Mouse (Mus musculus): ENCODE measurements around the gene Fam199x. TPM values are rescaled to one million over a fixed set of nuclear protein-coding genes. Genes with fewer than 3 reads are reported as not detected.

Gene Fam199x
- polyA plus RNA-seq, 1 experiment: 0.97 TPM

DNA sequence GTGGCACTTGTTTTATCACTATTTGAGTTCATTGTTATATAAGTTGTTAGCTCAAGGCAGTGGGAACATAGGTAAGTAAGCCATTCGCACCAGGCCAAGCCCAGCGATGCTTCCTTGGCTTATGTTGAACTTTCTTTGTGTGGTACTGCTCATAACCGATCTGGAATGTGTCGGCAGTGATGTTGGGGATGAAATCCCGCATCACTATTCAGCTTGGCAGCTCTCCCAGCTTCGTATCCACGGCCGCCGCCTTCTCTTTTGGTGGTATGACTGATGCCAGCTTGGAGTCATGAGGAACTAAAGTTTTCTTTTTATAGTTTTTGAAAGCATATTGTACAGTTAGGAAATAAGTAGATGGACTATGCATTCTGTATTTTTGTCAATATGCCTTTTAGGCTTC is 13.8 kb downstream of the Fam199x start:
- no peaks in the 10 kb centered on the region for H3K79me3 ChIP-seq (ENCODE audit: low read depth)
- TF ChIP-seq CEBPB (IDR thresholded peaks at IDR 0.05; ENCODE audit: low read depth) (no peak), MAX (IDR thresholded peaks at IDR 0.05) (no peak), CTCF (IDR thresholded peaks at IDR 0.05; ENCODE audit: control insufficient read depth, insufficient read depth, insufficient read length) (no peak), USF1 (IDR thresholded peaks at IDR 0.05; ENCODE audit: low read depth) (no peak), MYOG (IDR thresholded peaks at IDR 0.05; ENCODE audit: control insufficient read depth, extremely low read depth, insufficient read length) (no peak), MYOD1 (IDR thresholded peaks at IDR 0.05; ENCODE audit: control insufficient read depth, insufficient read length, low read depth) (no peak), FOSL1 (IDR thresholded peaks at IDR 0.05; ENCODE audit: insufficient read depth, low read length, poor library complexity, severe bottlenecking) (no peak)
- no peak overlapping the region for H3ac ChIP-seq (ENCODE audit: control insufficient read depth, insufficient read length, low read depth)
- no peaks in the 10 kb centered on the region for H3K27me3 ChIP-seq (ENCODE audit: control insufficient read depth, insufficient read depth, insufficient read length)
- no peaks in the 10 kb centered on the region for H3K36me3 ChIP-seq (ENCODE audit: control insufficient read depth, insufficient read depth)
- no peaks in the 10 kb centered on the region for H3K79me2 ChIP-seq (ENCODE audit: control insufficient read depth, insufficient read depth)
- H3K4me3 ChIP-seq (ENCODE audit: insufficient read depth, poor library complexity, severe bottlenecking): no peak overlapping the region

DNA sequence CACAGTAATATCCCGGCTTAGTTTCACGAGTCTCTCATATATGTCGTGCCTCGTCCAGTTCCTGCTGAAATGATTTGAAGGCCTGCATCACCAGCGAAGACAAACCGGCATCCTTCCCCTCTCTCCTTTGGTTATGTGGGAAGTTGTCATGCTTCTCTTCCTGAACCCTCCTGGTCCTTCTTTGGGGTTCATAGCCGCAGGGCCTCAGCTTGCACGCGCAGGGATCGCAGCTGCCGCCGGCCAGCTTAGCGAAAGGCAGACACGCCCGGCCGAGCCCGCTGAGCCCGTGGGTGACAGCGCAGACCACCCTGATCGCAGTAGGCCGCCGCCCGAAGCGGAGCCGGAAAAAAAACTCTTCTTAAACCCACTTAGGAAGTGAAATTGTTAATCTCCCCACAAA is 55.1 kb downstream of the Fam199x start:
- H3K79me2 ChIP-seq (ENCODE audit: control insufficient read depth, insufficient read depth): no peaks in the 10 kb centered on the region
- TF ChIP-seq USF1 (IDR thresholded peaks at IDR 0.05; ENCODE audit: low read depth): no peak
- TF ChIP-seq MYOD1 (IDR thresholded peaks at IDR 0.05; ENCODE audit: control insufficient read depth, insufficient read length, low read depth): no peak
- no peak for TF ChIP-seq CTCF (IDR thresholded peaks at IDR 0.05; ENCODE audit: control insufficient read depth, insufficient read depth, insufficient read length)
- no peak for TF ChIP-seq CEBPB (IDR thresholded peaks at IDR 0.05; ENCODE audit: low read depth)
- no peak for TF ChIP-seq FOSL1 (IDR thresholded peaks at IDR 0.05; ENCODE audit: insufficient read depth, low read length, poor library complexity, severe bottlenecking)
- TF ChIP-seq MYOG (IDR thresholded peaks at IDR 0.05; ENCODE audit: control insufficient read depth, extremely low read depth, insufficient read length): no peak
- no peaks in the 10 kb centered on the region for H3K36me3 ChIP-seq (ENCODE audit: control insufficient read depth, insufficient read depth)
- H3ac ChIP-seq (ENCODE audit: control insufficient read depth, insufficient read length, low read depth): no peak overlapping the region
- H3K79me3 ChIP-seq (ENCODE audit: low read depth): no peaks in the 10 kb centered on the region
- no peak overlapping the region for H3K4me3 ChIP-seq (ENCODE audit: insufficient read depth, poor library complexity, severe bottlenecking)
- H3K27me3 ChIP-seq (ENCODE audit: control insufficient read depth, insufficient read depth, insufficient read length): peaks cover 8% of the 10 kb centered on the region

DNA sequence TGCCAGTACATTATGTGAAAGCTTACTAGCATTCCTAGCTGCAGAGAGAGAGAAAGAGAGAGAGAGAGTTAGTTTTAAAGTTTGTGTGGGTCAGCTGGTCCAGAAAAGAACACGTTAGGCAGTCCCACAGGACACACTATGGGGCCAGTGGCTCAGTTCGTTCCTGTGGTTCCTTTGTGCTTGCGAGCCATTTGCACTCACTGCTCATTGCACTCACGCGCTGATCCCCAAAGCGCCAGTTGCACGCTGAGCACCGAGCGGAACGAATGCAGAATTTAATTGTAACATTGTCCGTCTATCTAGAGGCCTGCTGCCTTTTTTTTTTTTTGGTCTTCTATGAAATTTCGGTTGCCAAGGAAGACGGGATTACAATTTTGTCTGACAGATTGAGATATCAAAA is 57.1 kb downstream of the Fam199x start:
- TF ChIP-seq CEBPB (IDR thresholded peaks at IDR 0.05; ENCODE audit: low read depth) (no peak), MAX (IDR thresholded peaks at IDR 0.05) (no peak), USF1 (IDR thresholded peaks at IDR 0.05; ENCODE audit: low read depth) (no peak), MYOG (IDR thresholded peaks at IDR 0.05; ENCODE audit: control insufficient read depth, extremely low read depth, insufficient read length) (no peak), CTCF (IDR thresholded peaks at IDR 0.05; ENCODE audit: control insufficient read depth, insufficient read depth, insufficient read length) (no peak), FOSL1 (IDR thresholded peaks at IDR 0.05; ENCODE audit: insufficient read depth, low read length, poor library complexity, severe bottlenecking) (no peak)
- Histone ChIP-seq H3K27me3 (ENCODE audit: control insufficient read depth, insufficient read depth, insufficient read length) (peaks cover 8% of the 10 kb centered on the region), H3K36me3 (ENCODE audit: control insufficient read depth, insufficient read depth) (no peaks in the 10 kb centered on the region), H3K79me2 (ENCODE audit: control insufficient read depth, insufficient read depth) (no peaks in the 10 kb centered on the region), H3K4me3 (ENCODE audit: insufficient read depth, poor library complexity, severe bottlenecking) (no peak overlapping the region), H3K79me3 (ENCODE audit: low read depth) (no peaks in the 10 kb centered on the region), H3ac (ENCODE audit: control insufficient read depth, insufficient read length, low read depth) (no peak overlapping the region)

DNA sequence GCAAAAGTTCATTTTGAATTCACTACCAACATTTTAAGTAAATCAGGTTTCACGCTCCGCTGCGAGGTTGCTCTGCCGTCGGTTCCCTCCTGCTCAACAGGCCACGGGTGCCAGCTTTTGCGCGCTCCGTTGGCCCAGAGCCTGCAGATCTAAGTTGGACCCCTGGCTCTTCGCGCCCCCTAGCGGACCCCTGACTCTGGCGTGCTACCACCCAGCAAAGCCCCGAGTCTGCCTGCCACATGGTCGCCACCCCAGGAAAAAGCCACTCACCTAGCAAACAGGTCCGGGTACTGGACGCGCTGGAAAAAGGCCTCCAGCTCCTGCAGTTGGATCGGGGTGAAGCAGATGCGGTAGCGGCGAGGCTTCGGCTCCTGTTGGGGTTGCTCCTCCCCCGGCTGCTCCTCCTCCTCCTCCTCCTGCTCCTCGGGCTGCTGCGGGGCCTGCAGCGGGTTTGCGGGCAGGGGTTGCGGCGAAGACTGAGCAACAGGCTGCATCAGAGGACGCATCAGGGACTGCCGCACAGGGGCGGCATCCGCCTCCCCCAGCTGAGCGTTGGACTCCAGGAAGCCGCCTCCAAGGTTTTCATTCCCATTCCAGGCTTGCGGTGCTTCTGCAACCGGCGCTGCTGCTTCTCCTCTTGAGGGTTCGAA is 68.8 kb downstream of the Fam199x start:
- no peak overlapping the region for H3K4me3 ChIP-seq (ENCODE audit: insufficient read depth, poor library complexity, severe bottlenecking)
- H3K27me3 ChIP-seq (ENCODE audit: control insufficient read depth, insufficient read depth, insufficient read length): peaks cover 20% of the 10 kb centered on the region
- H3ac ChIP-seq (ENCODE audit: control insufficient read depth, insufficient read length, low read depth): no peak overlapping the region
- H3K36me3 ChIP-seq (ENCODE audit: control insufficient read depth, insufficient read depth): no peaks in the 10 kb centered on the region
- H3K79me3 ChIP-seq (ENCODE audit: low read depth): no peaks in the 10 kb centered on the region
- TF ChIP-seq USF1 (IDR thresholded peaks at IDR 0.05; ENCODE audit: low read depth) (no peak), MYOD1 (IDR thresholded peaks at IDR 0.05; ENCODE audit: control insufficient read depth, insufficient read length, low read depth) (no peak), CTCF (IDR thresholded peaks at IDR 0.05; ENCODE audit: control insufficient read depth, insufficient read depth, insufficient read length) (no peak), MAX (IDR thresholded peaks at IDR 0.05) (no peak), FOSL1 (IDR thresholded peaks at IDR 0.05; ENCODE audit: insufficient read depth, low read length, poor library complexity, severe bottlenecking) (no peak), MYOG (IDR thresholded peaks at IDR 0.05; ENCODE audit: control insufficient read depth, extremely low read depth, insufficient read length) (no peak), CEBPB (IDR thresholded peaks at IDR 0.05; ENCODE audit: low read depth) (no peak)
- no peaks in the 10 kb centered on the region for H3K79me2 ChIP-seq (ENCODE audit: control insufficient read depth, insufficient read depth)

DNA sequence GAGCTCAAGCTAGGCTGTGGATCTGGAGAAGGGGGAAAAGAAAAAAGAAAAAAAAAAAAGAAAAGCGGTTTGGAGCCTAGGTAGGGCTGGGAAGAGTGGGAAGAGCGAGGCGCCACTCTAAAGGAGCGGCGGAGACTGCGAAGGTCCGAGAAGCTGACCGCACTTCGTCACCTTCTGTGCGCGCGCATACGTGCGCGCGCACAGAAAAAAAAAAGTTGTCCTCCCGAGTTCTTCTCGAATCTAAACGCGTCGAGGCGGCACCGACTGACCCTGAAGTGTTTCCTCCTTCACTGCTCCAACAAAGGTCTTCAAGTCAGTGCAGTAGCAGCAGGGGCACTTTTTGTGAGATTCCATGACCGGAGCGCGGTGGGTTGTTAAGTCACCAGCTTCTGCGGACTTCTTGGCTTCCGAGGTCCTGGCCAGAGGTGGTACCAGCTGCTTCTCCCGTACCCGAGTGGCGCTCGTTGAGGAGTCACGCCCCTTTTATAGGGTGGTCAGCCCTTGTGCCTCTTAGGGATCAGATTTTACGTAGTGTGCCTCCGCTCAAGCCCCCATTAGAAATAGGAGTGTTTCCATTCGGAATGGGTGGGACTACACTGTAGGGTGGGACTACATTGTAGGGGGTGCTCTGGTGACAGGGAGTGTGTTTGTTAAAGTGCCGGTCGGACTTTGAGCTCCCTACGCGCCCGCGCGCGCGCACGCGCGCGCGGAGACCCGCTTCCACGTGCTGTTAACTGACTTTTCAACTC is 70.5 kb downstream of the Fam199x start:
- TF ChIP-seq CEBPB (IDR thresholded peaks at IDR 0.05; ENCODE audit: low read depth) (no peak), MYOG (IDR thresholded peaks at IDR 0.05; ENCODE audit: control insufficient read depth, extremely low read depth, insufficient read length) (no peak), USF1 (IDR thresholded peaks at IDR 0.05; ENCODE audit: low read depth) (no peak), MYOD1 (IDR thresholded peaks at IDR 0.05; ENCODE audit: control insufficient read depth, insufficient read length, low read depth) (no peak), MAX (IDR thresholded peaks at IDR 0.05) (no peak), FOSL1 (IDR thresholded peaks at IDR 0.05; ENCODE audit: insufficient read depth, low read length, poor library complexity, severe bottlenecking) (no peak), CTCF (IDR thresholded peaks at IDR 0.05; ENCODE audit: control insufficient read depth, insufficient read depth, insufficient read length) (no peak)
- H3K27me3 ChIP-seq (ENCODE audit: control insufficient read depth, insufficient read depth, insufficient read length): peaks cover 20% of the 10 kb centered on the region
- H3K79me2 ChIP-seq (ENCODE audit: control insufficient read depth, insufficient read depth): no peaks in the 10 kb centered on the region
- H3K79me3 ChIP-seq (ENCODE audit: low read depth): no peaks in the 10 kb centered on the region
- no peak overlapping the region for H3ac ChIP-seq (ENCODE audit: control insufficient read depth, insufficient read length, low read depth)
- H3K36me3 ChIP-seq (ENCODE audit: control insufficient read depth, insufficient read depth): no peaks in the 10 kb centered on the region
- H3K4me3 ChIP-seq (ENCODE audit: insufficient read depth, poor library complexity, severe bottlenecking): no peak overlapping the region
